Mouse (Mus musculus) embryonic facial prominence, embryonic 15.5 days (tissue): ENCODE results near the gene Tnxb. TPM values are rescaled to one million over a fixed set of nuclear protein-coding genes. Genes with fewer than 3 reads are reported as not detected.
A peak's percentile ranks its signal among the peaks of the same experiment; 100 is the strongest.

Experiments
- ATAC-seq: fragments of 200-750 bp; cut with Nextera tagmentation; 2 replicates; pipeline ENCODE4 v1.8.0; 2017; ENCODE audit warnings: low read depth, moderate TSS enrichment; ENCODE audit not compliant: insufficient number of reproducible peaks, low FRiP score, low TSS enrichment
- H3K27ac ChIP-seq: fragments of 300-500 bp; sonication (generic); replicated peaks from 2 replicates; pipeline ENCODE4 v1.5.1; 2015; ENCODE audit warnings: mild to moderate bottlenecking, inconsistent platforms
- H3K27me3 ChIP-seq: fragments of 300-500 bp; sonication (generic); 2 replicates; pipeline ENCODE4 v1.6.1; 2015; ENCODE audit warnings: inconsistent platforms
- H3K36me3 ChIP-seq: fragments of 300-500 bp; sonication (generic); 2 replicates; pipeline ENCODE4 v1.6.1; 2015; ENCODE audit warnings: mild to moderate bottlenecking, inconsistent platforms
- H3K4me1 ChIP-seq: fragments of 300-500 bp; sonication (generic); 2 replicates; pipeline ENCODE4 v1.6.1; 2015; ENCODE audit warnings: inconsistent platforms
- H3K4me2 ChIP-seq: fragments of 300-500 bp; sonication (generic); replicated peaks from 2 replicates; pipeline ENCODE4 v1.6.1; 2015; ENCODE audit warnings: mild to moderate bottlenecking, inconsistent platforms
- H3K4me3 ChIP-seq: fragments of 300-500 bp; sonication (generic); replicated peaks from 2 replicates; pipeline ENCODE4 v1.5.1; 2015; ENCODE audit warnings: mild to moderate bottlenecking, inconsistent platforms
- H3K9ac ChIP-seq: fragments of 300-500 bp; sonication (generic); 2 replicates; pipeline ENCODE4 v1.6.1; 2015; ENCODE audit warnings: inconsistent platforms
- H3K9me3 ChIP-seq: fragments of 300-500 bp; sonication (generic); replicated peaks from 2 replicates; pipeline ENCODE4 v1.6.1; 2016; ENCODE audit warnings: inconsistent platforms
- WGBS: fragments of 180-500 bp; shearing (Covaris S2); methylation state at CpG from one replicate; pipeline ENCODE4 v1.1.7; 2015; 5-methylcytosine and 5-hydroxymethylcytosine counted together
- polyA plus RNA-seq: library from polyadenylated mRNA; unstranded; fragments of >200 nt; fragmentation: Nextera tagmentation; extraction: Ambion mirVana; gene quantifications from 2 replicates; pipeline ENCODE4 v1.2.1, GENCODE M21; 2015

Gene Tnxb
- polyA plus RNA-seq, result 0.48 and 0.87 TPM in 2 replicates

GRCm38 (mm10) chr17:34670235-34670634, at the start of gene Tnxb:
Gene Tnxb, plus strand, starts transcription at chr17:34670535.
- peak within 1 kb of the TSS; percentile 59 for H3K4me2 ChIP-seq
- H3K4me3 ChIP-seq, result peak within 1 kb of the TSS; percentile 34
- WGBS, result 53% methylated on average over 7 of the region's 7 CpGs
- peaks cover 18% of the 10 kb centered on the region for H3K4me1 ChIP-seq
- H3K9ac ChIP-seq, result no peak within 1 kb of the TSS
- H3K36me3 ChIP-seq, result no peaks in the 10 kb centered on the region
- H3K27me3 ChIP-seq, result peaks cover 66% of the 10 kb centered on the region
- no peaks in the 10 kb centered on the region for H3K9me3 ChIP-seq
- H3K27ac ChIP-seq, result no peak within 1 kb of the TSS
- no peak for ATAC-seq

GRCm38 (mm10) chr17:34621006-34621405, 49.3 kb upstream of the Tnxb start:
- Histone ChIP-seq H3K27me3 (no peaks in the 10 kb centered on the region), H3K9me3 (no peaks in the 10 kb centered on the region), H3K4me1 (peaks cover 1% of the 10 kb centered on the region; the same call in 1 of the 2 replicates), H3K36me3 (peaks cover 68% of the 10 kb centered on the region), H3K9ac (no peak overlapping the region), H3K4me2 (no peak overlapping the region), H3K27ac (no peak overlapping the region), H3K4me3 (no peak overlapping the region)
- ATAC-seq, result no peak
- 90% methylated on average over 8 of the region's 8 CpGs for WGBS

DNA sequence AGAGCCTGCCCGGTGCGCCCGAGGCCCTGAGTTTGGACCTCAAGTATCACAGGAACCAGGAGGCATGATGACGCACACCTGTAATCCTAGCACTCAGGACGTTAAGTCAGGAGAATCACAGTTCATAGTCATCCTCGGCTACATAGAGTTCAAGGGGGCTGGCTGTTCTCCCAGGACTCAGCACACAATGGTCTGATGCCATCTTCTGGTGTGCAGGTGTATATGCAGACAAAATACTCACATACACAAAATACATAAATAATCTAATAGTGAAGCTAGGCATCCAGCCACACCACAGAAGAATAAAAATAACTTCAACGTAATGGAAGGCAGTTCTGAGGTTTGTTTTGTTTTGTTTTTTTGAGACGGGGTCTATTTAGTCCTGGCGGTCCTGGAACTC, 47.2 kb upstream of the Tnxb start:
- Histone ChIP-seq H3K9me3 (no peaks in the 10 kb centered on the region), H3K27me3 (no peaks in the 10 kb centered on the region), H3K4me3 (no peak overlapping the region), H3K9ac (no peak overlapping the region), H3K4me1 (peaks cover 15% of the 10 kb centered on the region), H3K27ac (no peak overlapping the region), H3K4me2 (no peak overlapping the region), H3K36me3 (peaks cover 53% of the 10 kb centered on the region)
- 77% methylated on average over 9 of the region's 9 CpGs for WGBS
- ATAC-seq, result no peak

DNA sequence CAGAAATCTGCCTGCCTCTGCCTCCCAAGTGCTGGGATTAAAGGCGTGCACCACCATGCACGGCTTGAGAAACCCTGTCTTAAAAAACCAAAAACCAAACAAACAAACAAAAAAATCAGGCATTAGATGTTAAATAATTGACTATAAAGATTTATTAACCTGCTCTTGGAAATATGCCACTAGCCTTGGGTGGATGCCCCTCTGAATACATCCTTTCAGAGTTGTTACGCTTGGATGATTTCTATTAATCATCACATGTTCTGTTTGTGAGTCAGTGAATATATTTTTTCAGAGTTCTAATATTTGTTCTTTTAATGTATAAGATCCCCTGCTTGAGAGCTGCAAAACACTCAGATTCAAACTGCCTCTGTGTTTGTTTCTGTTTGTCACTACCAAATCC, 45.4 kb upstream of the Tnxb start:
- no peak for ATAC-seq
- H3K9me3 ChIP-seq, result no peaks in the 10 kb centered on the region
- no peak overlapping the region for H3K27ac ChIP-seq
- H3K4me2 ChIP-seq, result no peak overlapping the region
- H3K4me3 ChIP-seq, result no peak overlapping the region
- peaks cover 45% of the 10 kb centered on the region for H3K36me3 ChIP-seq
- H3K27me3 ChIP-seq, result peaks cover 3% of the 10 kb centered on the region
- H3K9ac ChIP-seq, result no peak overlapping the region
- H3K4me1 ChIP-seq, result peaks cover 33% of the 10 kb centered on the region
- WGBS, result 95% methylated on average over 3 of the region's 3 CpGs

GRCm38 (mm10) chr17:34626062-34626772, 44.1 kb upstream of the Tnxb start:
- Histone ChIP-seq H3K4me3 (peak overlapping the region; percentile 78), H3K9me3 (no peaks in the 10 kb centered on the region), H3K4me1 (peaks cover 45% of the 10 kb centered on the region), H3K27me3 (peaks cover 16% of the 10 kb centered on the region), H3K36me3 (peaks cover 33% of the 10 kb centered on the region), H3K4me2 (peak overlapping the region; percentile 86), H3K9ac (peak overlapping the region; percentile 73), H3K27ac (peak overlapping the region; percentile 97)
- no peak for ATAC-seq
- WGBS, result 51% methylated on average over 16 of the region's 16 CpGs

DNA sequence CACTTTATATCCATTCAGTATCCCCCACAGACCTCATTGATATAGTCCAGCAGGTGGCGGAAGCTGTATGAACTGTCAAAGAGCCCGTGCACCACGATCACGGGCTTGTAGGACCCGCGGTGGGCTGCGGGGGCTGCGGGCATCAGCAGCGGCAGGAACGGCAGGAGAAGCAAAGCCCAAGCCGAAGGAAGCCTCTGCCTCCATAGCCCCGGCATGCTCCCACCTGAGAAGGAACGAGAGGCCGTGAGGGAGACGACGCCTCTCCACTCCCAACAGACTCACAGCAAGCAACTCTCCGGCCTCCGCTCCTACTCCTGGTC, 43.6 kb upstream of the Tnxb start:
- under 1% methylated on average over 18 of the region's 18 CpGs for WGBS
- 0 out of 2 replicates have a peak, but pooled peaks have one; percentile 25 for ATAC-seq
- H3K4me2 ChIP-seq, result peak overlapping the region; percentile 86
- H3K36me3 ChIP-seq, result peaks cover 28% of the 10 kb centered on the region
- H3K9me3 ChIP-seq, result no peaks in the 10 kb centered on the region
- peaks cover 51% of the 10 kb centered on the region for H3K4me1 ChIP-seq
- H3K9ac ChIP-seq, result peak overlapping the region; percentile 73
- H3K4me3 ChIP-seq, result peak overlapping the region; percentile 78
- peak overlapping the region; percentile 97 for H3K27ac ChIP-seq
- peaks cover 21% of the 10 kb centered on the region for H3K27me3 ChIP-seq

- H3K4me1 ChIP-seq, result peaks cover 56% of the 10 kb centered on the region
These were observed 43.0 kb upstream of the Tnxb start for GRCm38 (mm10) chr17:34627093-34627942.

DNA sequence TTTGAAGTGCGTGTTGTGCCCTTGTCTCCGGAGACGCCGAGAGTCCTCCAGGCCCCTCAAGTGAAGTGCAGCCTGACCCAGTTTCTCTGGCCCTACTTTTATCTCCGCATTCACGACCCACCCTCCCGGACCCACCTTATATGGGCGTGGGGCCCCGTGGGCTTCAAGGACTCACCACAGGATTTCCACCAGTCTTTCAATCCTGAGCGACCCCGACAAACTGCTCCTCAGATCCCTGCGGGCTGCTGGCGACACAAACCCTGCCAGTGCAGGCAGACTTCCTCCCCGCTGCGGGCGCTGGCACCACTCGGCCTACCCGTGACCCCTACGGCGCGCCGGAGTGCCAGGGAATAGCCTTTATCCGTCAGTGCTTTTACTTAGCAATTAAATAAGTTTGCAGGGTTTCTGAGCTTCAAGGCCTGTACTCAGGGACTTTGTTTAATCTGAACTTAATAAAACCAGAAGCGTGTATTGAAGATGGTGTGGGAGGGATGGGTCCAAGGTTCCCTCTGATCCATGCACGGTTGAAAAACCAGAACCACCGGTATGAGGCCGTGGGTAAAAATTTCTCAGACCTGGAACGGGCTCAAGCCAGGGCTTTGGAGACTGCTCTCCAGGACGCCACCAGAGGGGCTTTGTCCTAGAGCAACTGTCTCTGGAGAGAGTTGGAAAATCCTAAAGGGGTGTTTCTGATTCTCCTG, 42.2 kb upstream of the Tnxb start, which contains the start of gene Ppt2:
Gene Ppt2, minus strand, starts transcription at position 568 of the 701 bp plus-strand sequence.
- Histone ChIP-seq H3K9ac (peak within 1 kb of the TSS; percentile 73), H3K9me3 (no peaks in the 10 kb centered on the region), H3K27ac (peak within 1 kb of the TSS; percentile 97), H3K4me3 (peak within 1 kb of the TSS; percentile 78), H3K4me1 (peaks cover 63% of the 10 kb centered on the region), H3K27me3 (peaks cover 22% of the 10 kb centered on the region), H3K36me3 (peaks cover 14% of the 10 kb centered on the region), H3K4me2 (peak within 1 kb of the TSS; percentile 86)
- no peak for ATAC-seq
- WGBS, result 2% methylated on average over 29 of the region's 29 CpGs

More at GRCm38 (mm10) chr17:34627093-34627942, 43.0 kb upstream of the Tnxb start:
- peak overlapping the region; percentile 97 for H3K27ac ChIP-seq
- under 1% methylated on average over 44 of the region's 45 CpGs for WGBS
- H3K9ac ChIP-seq, result peak overlapping the region; percentile 73
- peak overlapping the region; percentile 86 for H3K4me2 ChIP-seq
- H3K27me3 ChIP-seq, result peaks cover 22% of the 10 kb centered on the region
- H3K36me3 ChIP-seq, result peaks cover 22% of the 10 kb centered on the region
- no peaks in the 10 kb centered on the region for H3K9me3 ChIP-seq
- H3K4me3 ChIP-seq, result peak overlapping the region; percentile 78
- ATAC-seq, result peak; percentile 86

- no peaks in the 10 kb centered on the region for H3K9me3 ChIP-seq
- H3K4me2 ChIP-seq, result peak overlapping the region; percentile 86
- H3K4me3 ChIP-seq, result peak overlapping the region; percentile 78
- WGBS, result 21% methylated on average over 5 of the region's 5 CpGs
- H3K36me3 ChIP-seq, result peaks cover 9% of the 10 kb centered on the region; the same call in 1 of the 2 replicates
- H3K4me1 ChIP-seq, result peaks cover 63% of the 10 kb centered on the region
- peak overlapping the region; percentile 73; the same call in 1 of the 2 replicates for H3K9ac ChIP-seq
- no peak for ATAC-seq
- peak overlapping the region; percentile 97 for H3K27ac ChIP-seq
- H3K27me3 ChIP-seq, result peaks cover 22% of the 10 kb centered on the region
These were observed 41.7 kb upstream of the Tnxb start for GRCm38 (mm10) chr17:34628644-34628967.

GRCm38 (mm10) chr17:34629221-34629751, 41.0 kb upstream of the Tnxb start, which contains the start of gene Prrt1:
Gene Prrt1, plus strand, starts transcription at chr17:34629533.
- Histone ChIP-seq H3K27ac (peak within 1 kb of the TSS; percentile 97), H3K36me3 (peaks cover 6% of the 10 kb centered on the region; the same call in 1 of the 2 replicates), H3K9me3 (no peaks in the 10 kb centered on the region), H3K27me3 (peaks cover 22% of the 10 kb centered on the region), H3K4me2 (peak within 1 kb of the TSS; percentile 86), H3K9ac (peak within 1 kb of the TSS; percentile 73; the same call in 1 of the 2 replicates), H3K4me3 (peak within 1 kb of the TSS; percentile 78), H3K4me1 (peaks cover 63% of the 10 kb centered on the region)
- WGBS, result 5% methylated on average over 16 of the region's 16 CpGs
- ATAC-seq, result no peak
